Mouse (Mus musculus): ENCODE data around the gene Ppp1r12b. TPM values are rescaled to one million over a fixed set of nuclear protein-coding genes. Genes with fewer than 3 reads are reported as not detected.

The Ppp1r12b gene
- polyA plus RNA-seq, 2 experiments: 9.2 to 11.4 TPM

DNA sequence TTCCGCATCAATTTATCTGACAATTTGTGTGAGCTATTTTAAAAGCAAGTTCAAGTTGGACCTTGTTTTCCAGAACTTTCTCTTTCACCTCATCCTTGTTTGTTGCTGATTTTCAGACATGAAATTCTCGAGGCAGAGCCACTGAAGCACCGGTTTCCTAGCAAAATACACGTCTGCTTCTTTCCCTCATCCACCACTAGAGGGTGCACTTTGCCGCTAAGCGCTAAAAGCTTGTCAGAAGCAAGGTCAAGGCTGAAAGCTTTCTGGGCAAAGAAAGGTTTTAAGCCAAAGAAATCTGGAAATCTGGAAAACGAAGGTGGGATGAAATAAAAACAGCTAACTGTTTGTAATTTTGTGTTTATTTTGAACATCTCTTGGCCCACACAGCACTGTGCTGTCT lies 33.6 kb upstream of the Ppp1r12b start:
- no peak overlapping the region for H3K27ac ChIP-seq (replicated peaks; ENCODE audit: low read depth, low read length)
- WGBS: 7% methylated on average over 7 of the region's 7 CpGs
- no peaks in the 10 kb centered on the region for H3K36me3 ChIP-seq (ENCODE audit: control insufficient read depth, insufficient read depth, low read length)
- no peak overlapping the region for H3K4me2 ChIP-seq (replicated peaks; ENCODE audit: low read depth, low read length, severe bottlenecking)
- DNase-seq (ENCODE audit: low spot score) (peak; percentile 85), ATAC-seq (ENCODE audit: low FRiP score, low read depth) (no peak)
- H3K4me3 ChIP-seq (replicated peaks; ENCODE audit: low read length): no peak overlapping the region
- no peak overlapping the region for H3K9ac ChIP-seq (ENCODE audit: low read depth, low read length, severe bottlenecking)
- no peak for TF ChIP-seq POLR2A (IDR thresholded peaks at IDR 0.05; ENCODE audit: borderline replicate concordance, extremely low read depth, insufficient read depth, insufficient read length)
- H3K9me3 ChIP-seq (ENCODE audit: control insufficient read depth, low read length): no peaks in the 10 kb centered on the region
- no peaks in the 10 kb centered on the region; the same call in 1 of the 2 replicates for H3K27me3 ChIP-seq (ENCODE audit: control insufficient read depth, insufficient read depth, low read length)
- peaks cover 16% of the 10 kb centered on the region for H3K4me1 ChIP-seq (ENCODE audit: control insufficient read depth, insufficient read depth, low read length)

DNA sequence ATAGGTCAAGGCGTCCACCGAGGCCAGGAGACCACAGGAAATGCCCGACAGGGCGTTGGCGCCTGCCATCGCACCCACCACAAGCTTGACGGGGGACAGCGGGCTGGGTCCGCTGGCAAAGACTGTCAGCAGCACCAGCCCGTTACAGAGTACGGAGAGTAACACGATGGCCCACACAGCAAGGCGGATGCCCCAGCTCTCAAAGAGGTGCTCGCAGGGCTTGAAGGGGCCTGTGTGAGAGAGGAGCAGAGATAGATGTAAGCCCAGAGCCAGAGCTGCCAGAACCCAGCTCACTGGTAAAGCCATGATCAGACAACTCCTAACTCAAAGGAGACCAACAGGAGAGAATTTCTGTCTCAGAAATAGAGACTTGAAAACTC lies 32.2 kb upstream of the Ppp1r12b start:
- WGBS: 16% methylated on average over 14 of the region's 14 CpGs
- no peak for TF ChIP-seq POLR2A (IDR thresholded peaks at IDR 0.05; ENCODE audit: borderline replicate concordance, extremely low read depth, insufficient read depth, insufficient read length)
- H3K27me3 ChIP-seq (ENCODE audit: control insufficient read depth, insufficient read depth, low read length): no peaks in the 10 kb centered on the region; the same call in 1 of the 2 replicates
- H3K9ac ChIP-seq (ENCODE audit: low read depth, low read length, severe bottlenecking): peak overlapping the region; percentile 44
- no peaks in the 10 kb centered on the region for H3K9me3 ChIP-seq (ENCODE audit: control insufficient read depth, low read length)
- ATAC-seq (ENCODE audit: low FRiP score, low read depth) (no peak), DNase-seq (ENCODE audit: low spot score) (no peak)
- no peak overlapping the region for H3K27ac ChIP-seq (replicated peaks; ENCODE audit: low read depth, low read length)
- peaks cover 16% of the 10 kb centered on the region for H3K4me1 ChIP-seq (ENCODE audit: control insufficient read depth, insufficient read depth, low read length)
- H3K36me3 ChIP-seq (ENCODE audit: control insufficient read depth, insufficient read depth, low read length): no peaks in the 10 kb centered on the region
- H3K4me3 ChIP-seq (replicated peaks; ENCODE audit: low read length): peak overlapping the region; percentile 37
- H3K4me2 ChIP-seq (replicated peaks; ENCODE audit: low read depth, low read length, severe bottlenecking): peak overlapping the region; percentile 72

DNA sequence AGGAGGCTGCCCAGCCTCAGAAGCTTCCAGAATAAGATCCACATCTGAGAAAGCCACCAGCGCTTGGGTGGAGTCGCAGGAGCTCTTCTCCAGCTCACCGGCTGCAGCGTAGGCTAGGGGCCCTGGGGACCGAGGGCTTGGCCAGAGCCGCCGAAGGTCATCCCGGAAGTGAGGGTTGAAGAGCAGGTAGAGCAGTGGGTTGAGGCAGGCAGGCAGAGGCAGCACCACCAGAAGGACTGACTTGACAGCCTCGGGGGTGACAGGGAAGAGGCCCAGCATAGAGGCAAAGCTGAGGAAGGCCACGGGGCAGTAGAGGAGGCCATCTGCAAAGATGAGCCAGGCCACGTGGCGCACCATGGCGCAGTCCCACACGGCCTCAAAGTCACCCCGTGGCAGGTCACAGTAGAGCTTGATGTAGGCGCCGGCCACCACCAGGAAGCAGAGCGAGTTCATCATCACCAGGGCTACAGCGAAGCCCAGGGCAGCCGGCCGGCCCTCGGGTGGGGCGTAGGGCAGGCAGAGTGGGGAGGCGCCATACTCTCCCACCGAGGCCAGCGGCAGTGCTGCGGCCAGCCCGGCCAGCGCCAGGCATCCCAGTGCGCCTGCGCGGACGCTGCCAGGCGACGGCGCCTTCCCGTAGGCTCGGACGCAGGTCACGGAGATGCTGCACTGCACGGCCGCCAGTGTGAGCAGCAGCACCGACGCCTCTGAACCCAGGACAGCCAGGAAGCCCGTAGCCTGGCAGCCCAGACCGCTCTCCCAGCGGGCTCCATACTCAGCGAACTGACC lies 31.6 kb upstream of the Ppp1r12b start:
- H3K9ac ChIP-seq (ENCODE audit: low read depth, low read length, severe bottlenecking): peak overlapping the region; percentile 44
- 0 out of 2 replicates have a peak, but pooled peaks have one; percentile 28 for TF ChIP-seq POLR2A (IDR thresholded peaks at IDR 0.05; ENCODE audit: borderline replicate concordance, extremely low read depth, insufficient read depth, insufficient read length)
- H3K27me3 ChIP-seq (ENCODE audit: control insufficient read depth, insufficient read depth, low read length): no peaks in the 10 kb centered on the region; the same call in 1 of the 2 replicates
- ATAC-seq (ENCODE audit: low FRiP score, low read depth): peak; percentile 48; the same call in 1 of the 2 replicates
- no peak for DNase-seq (ENCODE audit: low spot score)
- peak overlapping the region; percentile 37 for H3K4me3 ChIP-seq (replicated peaks; ENCODE audit: low read length)
- H3K4me1 ChIP-seq (ENCODE audit: control insufficient read depth, insufficient read depth, low read length): peaks cover 11% of the 10 kb centered on the region
- H3K4me2 ChIP-seq (replicated peaks; ENCODE audit: low read depth, low read length, severe bottlenecking): peak overlapping the region; percentile 72
- no peaks in the 10 kb centered on the region for H3K9me3 ChIP-seq (ENCODE audit: control insufficient read depth, low read length)
- H3K27ac ChIP-seq (replicated peaks; ENCODE audit: low read depth, low read length): no peak overlapping the region
- 34% methylated on average over 42 of the region's 48 CpGs for WGBS
- H3K36me3 ChIP-seq (ENCODE audit: control insufficient read depth, insufficient read depth, low read length): no peaks in the 10 kb centered on the region

DNA sequence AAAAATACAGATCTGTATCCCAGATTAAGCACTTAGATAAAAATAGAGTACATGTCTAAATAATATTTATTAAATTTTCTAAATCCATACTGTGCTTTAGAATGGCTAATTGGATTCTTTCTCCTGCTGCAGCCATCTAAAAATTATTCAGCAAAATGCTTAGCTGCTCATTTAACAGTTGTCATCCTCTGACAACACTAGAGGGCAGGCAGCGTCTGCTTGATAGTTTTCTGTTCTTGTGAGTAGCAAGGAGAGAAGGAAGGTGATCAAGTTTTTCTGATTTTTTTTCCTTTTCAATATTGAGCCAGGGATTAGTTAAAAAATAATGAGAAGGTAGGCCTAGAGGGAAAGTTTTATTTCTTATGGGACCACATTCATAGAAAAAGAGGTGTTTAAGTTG lies 17.2 kb upstream of the Ppp1r12b start:
- Histone ChIP-seq H3K36me3 (ENCODE audit: control insufficient read depth, insufficient read depth, low read length) (peaks cover 30% of the 10 kb centered on the region), H3K27ac (replicated peaks; ENCODE audit: low read depth, low read length) (no peak overlapping the region), H3K27me3 (ENCODE audit: control insufficient read depth, insufficient read depth, low read length) (no peaks in the 10 kb centered on the region), H3K4me2 (replicated peaks; ENCODE audit: low read depth, low read length, severe bottlenecking) (no peak overlapping the region), H3K9ac (ENCODE audit: low read depth, low read length, severe bottlenecking) (no peak overlapping the region), H3K9me3 (ENCODE audit: control insufficient read depth, low read length) (no peaks in the 10 kb centered on the region), H3K4me1 (ENCODE audit: control insufficient read depth, insufficient read depth, low read length) (no peaks in the 10 kb centered on the region), H3K4me3 (replicated peaks; ENCODE audit: low read length) (no peak overlapping the region)
- 70% methylated on average over 1 of the region's 1 CpGs for WGBS
- ATAC-seq (ENCODE audit: low FRiP score, low read depth): no peak
- no peak for TF ChIP-seq POLR2A (IDR thresholded peaks at IDR 0.05; ENCODE audit: borderline replicate concordance, extremely low read depth, insufficient read depth, insufficient read length)
- no peak for DNase-seq (ENCODE audit: low spot score)

DNA sequence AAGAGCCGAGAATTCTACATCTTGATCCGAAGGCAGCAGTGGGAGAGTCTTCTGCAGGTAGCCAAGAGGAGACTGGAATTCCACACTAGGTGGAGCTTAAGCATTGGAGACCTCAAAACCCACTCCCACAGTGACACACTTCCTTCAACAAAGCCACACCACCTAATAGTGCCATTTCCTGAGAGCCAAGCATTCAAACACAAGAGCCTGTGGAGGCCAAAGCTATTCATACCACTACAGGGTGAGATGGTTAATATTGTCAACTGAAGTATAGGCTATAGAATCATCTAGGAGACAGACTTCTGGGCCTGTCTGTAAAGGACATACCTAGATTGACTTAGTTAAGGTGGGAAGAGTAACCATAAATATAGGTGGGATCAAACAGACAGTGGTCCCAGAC lies 9.7 kb upstream of the Ppp1r12b start:
- DNase-seq (ENCODE audit: low spot score): no peak
- Histone ChIP-seq H3K9me3 (ENCODE audit: control insufficient read depth, low read length) (no peaks in the 10 kb centered on the region), H3K27ac (replicated peaks; ENCODE audit: low read depth, low read length) (no peak overlapping the region), H3K4me3 (replicated peaks; ENCODE audit: low read length) (no peak overlapping the region), H3K27me3 (ENCODE audit: control insufficient read depth, insufficient read depth, low read length) (no peaks in the 10 kb centered on the region), H3K4me1 (ENCODE audit: control insufficient read depth, insufficient read depth, low read length) (0 out of 2 replicates have a peak, but pooled peaks cover 3% of the 10 kb centered on the region), H3K4me2 (replicated peaks; ENCODE audit: low read depth, low read length, severe bottlenecking) (no peak overlapping the region), H3K36me3 (ENCODE audit: control insufficient read depth, insufficient read depth, low read length) (peaks cover 17% of the 10 kb centered on the region), H3K9ac (ENCODE audit: low read depth, low read length, severe bottlenecking) (no peak overlapping the region)
- no peak for TF ChIP-seq POLR2A (IDR thresholded peaks at IDR 0.05; ENCODE audit: borderline replicate concordance, extremely low read depth, insufficient read depth, insufficient read length)
- no peak for ATAC-seq (ENCODE audit: low FRiP score, low read depth)
- 98% methylated on average over 2 of the region's 2 CpGs for WGBS
